In genomic region chr13:91529821-91530220, GRCm38 (mm10) we compare ENCODE assay signal across 20 mouse cellular contexts.
A peak's percentile ranks its signal among the peaks of the same experiment; 100 is the strongest.
DNase-seq lines count a peak whose midpoint lies in the region; ATAC-seq lines count a peak whose summit lies in the region.
"Had no signal": no experiment of that assay in that cellular context is flagged by ENCODE, and none has a peak within 500 bp of the region (broad histone marks: within the 10 kb centered on the region; RNA-seq: fewer than 3 reads in every experiment).

No protein-coding gene starts in this region.

- peak; percentile 36 to 72 for DNase-seq in thymus, adult 18-20 months
- no peak for DNase-seq in thymus, postnatal 4 days
- DNase-seq in thymus, postnatal 10 days (ENCODE audit: low spot score in 2 of 2), result peak; percentile 49 to 59
- peak; percentile 60 for DNase-seq in thymus, postnatal 25 days
- DNase-seq in testis, postnatal 14 days (ENCODE audit: low spot score), result no peak
- no peak for DNase-seq in right cerebral cortex, postnatal 25 days
- DNase-seq: adrenal gland, adult 8-10 months; adrenal gland, postnatal 14 days; adrenal gland, postnatal 36 days; B cell, adult 2 months; cerebellum, adult 11-12 months; cerebellum, adult 2 months; cerebellum, adult 9-10 months; cerebellum, postnatal 10 days; cerebellum, postnatal 25 days had no signal

- ATAC-seq in megakaryocyte, adult 5-6 weeks (ENCODE audit: poor library complexity, severe bottlenecking), result no peak
- ATAC-seq: activated CD4-positive, CD25-positive, alpha-beta regulatory T cell, adult 4 months; CD4-positive, CD25-positive, alpha-beta regulatory T cell, adult 4 months; forebrain, embryonic 13.5 days; Patski had no signal

Comparison
In these comparisons a context has a peak if more than half of its experiments do, and no peak if none do; other contexts are left out.
1. DNase-seq: peak in thymus, adult 18-20 months (2 of 2), thymus, postnatal 10 days (2 of 2) and thymus, postnatal 25 days (single experiment); none in thymus, postnatal 4 days (single experiment), testis, postnatal 14 days (single experiment) and right cerebral cortex, postnatal 25 days (single experiment).